Mouse (Mus musculus): Measurements from ENCODE around the gene 2900026A02Rik. TPM values are rescaled to one million over a fixed set of nuclear protein-coding genes. Genes with fewer than 3 reads are reported as not detected.
A peak's percentile ranks its signal among the peaks of the same experiment; 100 is the strongest.

The 2900026A02Rik gene
- polyA plus RNA-seq, 1 experiment from 2014 or later, result 1.2 TPM

DNA sequence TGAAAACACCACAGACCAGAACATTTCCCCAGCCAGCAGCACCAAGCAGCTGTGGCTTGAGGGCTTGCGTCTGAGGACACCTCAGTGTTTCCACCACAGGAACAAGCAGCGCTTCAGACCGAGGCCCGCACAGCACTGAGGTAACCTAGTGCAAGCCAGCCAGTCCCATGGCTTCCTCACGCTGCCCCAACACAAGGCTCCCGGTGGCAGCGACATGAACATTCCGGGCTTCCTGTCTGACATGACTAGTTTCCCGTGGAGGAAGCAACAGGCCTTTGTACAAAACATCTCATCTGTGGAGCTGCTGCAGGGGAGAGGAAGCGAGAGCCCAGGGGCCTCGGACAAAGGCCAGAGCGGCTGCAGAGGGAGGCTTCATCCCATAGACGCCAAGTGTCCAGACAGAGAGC lies 88.4 kb downstream of the 2900026A02Rik start:
- H3K4me3 ChIP-seq (ENCODE audit: low read depth, low read length), result no peak overlapping the region
- H3K9me3 ChIP-seq (ENCODE audit: control insufficient read depth, low read length), result no peaks in the 10 kb centered on the region
- H3K27me3 ChIP-seq (ENCODE audit: control insufficient read depth, insufficient read depth, low read length), result peaks cover 13% of the 10 kb centered on the region; the same call in 1 of the 2 replicates
- H3K9ac ChIP-seq (ENCODE audit: low read length), result peak overlapping the region; percentile 58
- DNase-seq (ENCODE audit: low spot score, missing footprints) (no peak), ATAC-seq (ENCODE audit: low FRiP score) (peak; percentile 26; the same call in 1 of the 2 replicates)
- H3K4me1 ChIP-seq (ENCODE audit: control insufficient read depth, insufficient read depth, low read length), result peaks cover 14% of the 10 kb centered on the region
- WGBS, result 37% methylated on average over 13 of the region's 13 CpGs
- H3K4me2 ChIP-seq, result no peak overlapping the region
- H3K27ac ChIP-seq (ENCODE audit: low read depth, low read length), result peak overlapping the region; percentile 64
- no peaks in the 10 kb centered on the region for H3K36me3 ChIP-seq (ENCODE audit: control insufficient read depth, insufficient read depth, low read length)

DNA sequence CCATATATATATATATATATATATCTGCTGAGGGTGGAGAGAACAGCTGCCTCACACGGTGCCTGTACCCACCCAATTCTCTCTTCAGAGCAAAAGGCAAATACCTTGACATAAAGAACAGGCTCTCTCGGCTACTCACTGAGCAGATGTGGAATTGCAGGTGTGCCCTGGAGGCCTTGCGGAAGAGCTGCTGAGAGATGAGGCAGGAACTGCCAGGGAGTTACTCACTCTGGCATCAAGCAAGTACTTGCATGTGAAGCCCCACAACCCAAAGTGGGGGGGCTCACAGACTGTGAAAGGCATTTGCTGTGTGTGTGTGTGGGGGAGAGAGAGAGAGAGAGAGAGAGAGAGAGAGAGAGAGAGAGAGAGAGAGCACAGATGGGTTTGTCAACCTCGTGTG lies 92.6 kb downstream of the 2900026A02Rik start:
- H3K9me3 ChIP-seq (ENCODE audit: control insufficient read depth, low read length), result no peaks in the 10 kb centered on the region
- H3K4me3 ChIP-seq (ENCODE audit: low read depth, low read length), result no peak overlapping the region
- H3K27me3 ChIP-seq (ENCODE audit: control insufficient read depth, insufficient read depth, low read length), result no peaks in the 10 kb centered on the region
- no peak overlapping the region for H3K9ac ChIP-seq (ENCODE audit: low read length)
- DNase-seq (ENCODE audit: low spot score, missing footprints) (no peak), ATAC-seq (ENCODE audit: low FRiP score) (no peak)
- H3K4me2 ChIP-seq, result no peak overlapping the region
- H3K27ac ChIP-seq (ENCODE audit: low read depth, low read length), result no peak overlapping the region
- peaks cover 10% of the 10 kb centered on the region for H3K4me1 ChIP-seq (ENCODE audit: control insufficient read depth, insufficient read depth, low read length)
- H3K36me3 ChIP-seq (ENCODE audit: control insufficient read depth, insufficient read depth, low read length), result no peaks in the 10 kb centered on the region
- 77% methylated on average over 4 of the region's 4 CpGs for WGBS

DNA sequence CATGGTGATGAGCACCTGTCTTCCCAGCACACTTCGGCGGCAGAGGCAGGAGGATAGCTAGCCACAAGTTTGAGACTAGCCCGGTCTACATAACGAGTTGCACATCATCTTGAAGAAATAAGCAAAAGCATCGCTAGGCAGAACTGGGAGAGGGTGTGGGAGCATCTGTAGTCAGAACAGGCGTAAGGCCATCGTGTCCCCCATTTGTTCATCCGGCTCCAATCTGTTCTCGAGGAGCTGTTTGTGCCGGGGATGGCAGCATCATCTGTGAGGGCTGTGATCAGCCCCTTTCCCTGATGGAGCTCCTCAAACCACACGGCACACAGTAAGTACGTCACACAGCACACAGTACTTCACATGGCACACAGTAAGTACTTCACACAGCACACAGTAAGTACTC lies 94.6 kb downstream of the 2900026A02Rik start:
- H3K27ac ChIP-seq (ENCODE audit: low read depth, low read length), result no peak overlapping the region
- DNase-seq (ENCODE audit: low spot score, missing footprints) (no peak), ATAC-seq (ENCODE audit: low FRiP score) (no peak)
- no peak overlapping the region for H3K4me2 ChIP-seq
- 0 out of 2 replicates have a peak, but pooled peaks cover 2% of the 10 kb centered on the region for H3K4me1 ChIP-seq (ENCODE audit: control insufficient read depth, insufficient read depth, low read length)
- H3K27me3 ChIP-seq (ENCODE audit: control insufficient read depth, insufficient read depth, low read length), result no peaks in the 10 kb centered on the region
- H3K9me3 ChIP-seq (ENCODE audit: control insufficient read depth, low read length), result no peaks in the 10 kb centered on the region
- H3K9ac ChIP-seq (ENCODE audit: low read length), result no peak overlapping the region
- H3K36me3 ChIP-seq (ENCODE audit: control insufficient read depth, insufficient read depth, low read length), result no peaks in the 10 kb centered on the region
- no peak overlapping the region for H3K4me3 ChIP-seq (ENCODE audit: low read depth, low read length)
- 94% methylated on average over 12 of the region's 12 CpGs for WGBS

DNA sequence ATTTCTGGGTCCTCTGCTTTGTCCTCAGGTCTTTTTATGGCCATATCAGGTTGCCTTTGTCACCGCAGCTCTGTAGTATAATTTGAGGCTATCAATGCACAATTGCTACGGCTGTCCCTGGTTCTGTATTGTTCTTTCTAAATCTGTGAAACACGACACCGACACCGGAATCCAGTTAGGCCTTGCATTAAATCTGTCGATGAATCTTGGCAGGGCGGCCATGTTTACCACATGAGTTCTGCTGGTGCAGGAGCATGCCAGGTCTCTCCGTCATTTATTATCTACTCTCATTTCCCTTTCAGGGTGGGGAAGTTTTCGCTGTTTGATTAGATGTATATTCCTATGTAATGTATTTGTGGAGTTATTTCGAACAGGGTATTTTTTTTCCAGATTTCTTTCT lies 97.3 kb downstream of the 2900026A02Rik start:
- H3K4me3 ChIP-seq (ENCODE audit: low read depth, low read length), result no peak overlapping the region
- no peak overlapping the region for H3K9ac ChIP-seq (ENCODE audit: low read length)
- H3K27me3 ChIP-seq (ENCODE audit: control insufficient read depth, insufficient read depth, low read length), result no peaks in the 10 kb centered on the region
- DNase-seq (ENCODE audit: low spot score, missing footprints) (no peak), ATAC-seq (ENCODE audit: low FRiP score) (no peak)
- H3K36me3 ChIP-seq (ENCODE audit: control insufficient read depth, insufficient read depth, low read length), result no peaks in the 10 kb centered on the region
- H3K4me2 ChIP-seq, result no peak overlapping the region
- no peak overlapping the region for H3K27ac ChIP-seq (ENCODE audit: low read depth, low read length)
- H3K9me3 ChIP-seq (ENCODE audit: control insufficient read depth, low read length), result no peaks in the 10 kb centered on the region
- H3K4me1 ChIP-seq (ENCODE audit: control insufficient read depth, insufficient read depth, low read length), result peaks cover 6% of the 10 kb centered on the region; the same call in 1 of the 2 replicates
- WGBS, result 81% methylated on average over 10 of the region's 10 CpGs

DNA sequence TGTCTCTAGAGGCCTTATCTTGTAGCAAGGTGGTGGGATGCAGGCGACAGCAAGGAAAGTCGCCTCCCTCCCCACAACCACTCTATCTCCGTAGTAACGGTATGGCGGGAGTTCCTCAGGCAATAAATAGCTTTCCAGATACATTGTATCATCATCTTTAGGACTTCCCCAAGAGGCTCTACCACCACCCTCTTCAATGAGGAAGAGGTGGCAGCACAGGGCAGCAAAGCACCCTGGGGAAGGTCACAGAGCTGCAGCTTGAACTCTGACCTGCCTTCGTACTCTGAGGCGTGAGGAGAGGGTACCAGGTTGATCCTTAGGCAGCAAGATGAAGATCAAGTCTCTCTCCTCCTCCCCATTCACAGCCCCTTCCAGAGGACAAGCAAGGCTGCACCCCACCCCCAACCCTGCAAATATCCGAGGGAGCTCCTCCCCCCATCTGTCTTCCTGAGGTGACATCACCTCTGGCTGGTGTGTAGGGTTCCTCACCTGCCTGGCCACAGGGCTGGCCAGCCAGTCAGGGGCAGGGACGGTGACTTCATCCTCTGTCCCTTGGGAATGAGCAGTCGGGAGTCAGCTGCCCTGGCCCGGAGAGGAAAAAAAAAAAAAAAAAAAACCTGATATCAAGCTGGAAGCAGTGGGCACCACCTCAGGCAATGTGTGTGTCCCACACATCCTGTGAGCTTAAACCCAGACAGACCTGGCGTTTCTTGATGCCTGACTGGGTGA lies 98.5 kb downstream of the 2900026A02Rik start:
- no peak overlapping the region for H3K27ac ChIP-seq (ENCODE audit: low read depth, low read length)

DNA sequence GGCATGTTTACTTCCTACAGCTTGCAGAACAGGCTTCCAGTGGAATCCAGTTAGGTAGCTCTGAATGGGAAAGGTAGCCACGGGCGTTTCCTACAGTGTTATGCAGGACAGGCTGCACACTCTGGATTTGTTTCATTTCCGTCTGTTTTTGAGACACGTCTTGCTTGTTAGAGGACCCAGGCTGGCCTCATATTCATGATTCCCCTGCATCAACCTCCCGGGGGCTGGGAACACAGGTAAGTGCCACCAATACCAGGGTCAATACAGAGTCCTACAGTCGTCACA lies 99.5 kb downstream of the 2900026A02Rik start:
- H3K4me1 ChIP-seq (ENCODE audit: control insufficient read depth, insufficient read depth, low read length), result peaks cover 6% of the 10 kb centered on the region; the same call in 1 of the 2 replicates
- WGBS, result 81% methylated on average over 6 of the region's 6 CpGs
- H3K27me3 ChIP-seq (ENCODE audit: control insufficient read depth, insufficient read depth, low read length), result no peaks in the 10 kb centered on the region
- DNase-seq (ENCODE audit: low spot score, missing footprints) (no peak), ATAC-seq (ENCODE audit: low FRiP score) (no peak)
- no peak overlapping the region for H3K27ac ChIP-seq (ENCODE audit: low read depth, low read length)
- H3K4me2 ChIP-seq, result no peak overlapping the region
- H3K9ac ChIP-seq (ENCODE audit: low read length), result 0 out of 2 replicates have a peak overlapping the region, but pooled peaks have one; percentile 12
- no peaks in the 10 kb centered on the region for H3K9me3 ChIP-seq (ENCODE audit: control insufficient read depth, low read length)
- no peak overlapping the region for H3K4me3 ChIP-seq (ENCODE audit: low read depth, low read length)
- H3K36me3 ChIP-seq (ENCODE audit: control insufficient read depth, insufficient read depth, low read length), result no peaks in the 10 kb centered on the region

More for the DNA sequence above, 98.5 kb downstream of the 2900026A02Rik start:
- no peak overlapping the region for H3K4me3 ChIP-seq (ENCODE audit: low read depth, low read length)
- H3K27me3 ChIP-seq (ENCODE audit: control insufficient read depth, insufficient read depth, low read length), result no peaks in the 10 kb centered on the region
- no peak overlapping the region for H3K4me2 ChIP-seq
- 56% methylated on average over 12 of the region's 12 CpGs for WGBS
- no peaks in the 10 kb centered on the region for H3K9me3 ChIP-seq (ENCODE audit: control insufficient read depth, low read length)
- H3K36me3 ChIP-seq (ENCODE audit: control insufficient read depth, insufficient read depth, low read length), result no peaks in the 10 kb centered on the region
- DNase-seq (ENCODE audit: low spot score, missing footprints) (no peak), ATAC-seq (ENCODE audit: low FRiP score) (no peak)
- peaks cover 6% of the 10 kb centered on the region; the same call in 1 of the 2 replicates for H3K4me1 ChIP-seq (ENCODE audit: control insufficient read depth, insufficient read depth, low read length)
- no peak overlapping the region for H3K9ac ChIP-seq (ENCODE audit: low read length)

DNA sequence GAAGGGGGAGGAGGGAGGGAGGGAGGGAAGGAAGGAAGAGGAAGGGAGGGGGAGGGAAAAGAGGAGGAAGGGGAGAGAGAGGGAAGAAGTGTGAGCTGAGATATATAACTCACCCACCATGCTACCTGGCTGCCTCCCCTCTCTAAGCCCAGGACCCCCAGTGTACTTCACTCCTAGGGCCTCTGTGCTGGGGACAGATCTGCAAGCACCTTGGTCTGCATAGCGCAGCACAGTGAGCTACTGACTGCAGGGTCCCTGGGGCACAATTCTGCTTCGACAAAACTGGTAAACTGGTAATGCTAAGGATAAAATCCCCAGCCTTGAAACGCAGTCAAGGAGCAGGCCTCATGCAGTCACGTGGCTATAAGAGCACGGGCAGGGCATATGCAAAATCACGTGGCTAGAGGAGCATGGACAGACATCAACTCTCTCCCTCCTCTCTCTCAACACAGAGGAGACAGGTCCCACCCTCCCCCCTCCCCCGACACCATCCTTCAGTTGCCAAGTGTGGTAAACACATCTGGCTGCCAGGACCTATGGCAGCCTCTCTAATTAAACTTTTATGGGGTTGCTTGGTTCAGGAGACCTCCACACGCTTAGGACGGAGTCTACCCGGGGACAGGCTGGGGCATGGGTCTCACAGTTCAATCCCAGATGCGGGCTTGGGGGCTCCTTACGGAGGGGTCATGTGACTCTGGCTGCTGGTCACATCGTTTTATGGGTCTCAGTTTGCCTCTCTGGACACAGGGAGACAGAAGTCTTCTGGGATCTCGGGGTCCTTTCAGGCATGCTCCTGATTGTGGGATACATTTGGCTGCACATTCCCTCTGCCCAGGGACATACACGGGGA lies 100.1 kb downstream of the 2900026A02Rik start:
- H3K36me3 ChIP-seq (ENCODE audit: control insufficient read depth, insufficient read depth, low read length), result no peaks in the 10 kb centered on the region
- no peak for ATAC-seq (ENCODE audit: low FRiP score)
- no peaks in the 10 kb centered on the region for H3K27me3 ChIP-seq (ENCODE audit: control insufficient read depth, insufficient read depth, low read length)
- no peak overlapping the region; the same call in 1 of the 2 replicates for H3K9ac ChIP-seq (ENCODE audit: low read length)
- H3K9me3 ChIP-seq (ENCODE audit: control insufficient read depth, low read length), result no peaks in the 10 kb centered on the region
- H3K4me2 ChIP-seq, result no peak overlapping the region
- H3K4me1 ChIP-seq (ENCODE audit: control insufficient read depth, insufficient read depth, low read length), result peaks cover 6% of the 10 kb centered on the region; the same call in 1 of the 2 replicates
- 50% methylated on average over 15 of the region's 15 CpGs for WGBS
- no peak overlapping the region for H3K4me3 ChIP-seq (ENCODE audit: low read depth, low read length)
- DNase-seq (ENCODE audit: low spot score, missing footprints), result no peak
- no peak overlapping the region for H3K27ac ChIP-seq (ENCODE audit: low read depth, low read length)

DNA sequence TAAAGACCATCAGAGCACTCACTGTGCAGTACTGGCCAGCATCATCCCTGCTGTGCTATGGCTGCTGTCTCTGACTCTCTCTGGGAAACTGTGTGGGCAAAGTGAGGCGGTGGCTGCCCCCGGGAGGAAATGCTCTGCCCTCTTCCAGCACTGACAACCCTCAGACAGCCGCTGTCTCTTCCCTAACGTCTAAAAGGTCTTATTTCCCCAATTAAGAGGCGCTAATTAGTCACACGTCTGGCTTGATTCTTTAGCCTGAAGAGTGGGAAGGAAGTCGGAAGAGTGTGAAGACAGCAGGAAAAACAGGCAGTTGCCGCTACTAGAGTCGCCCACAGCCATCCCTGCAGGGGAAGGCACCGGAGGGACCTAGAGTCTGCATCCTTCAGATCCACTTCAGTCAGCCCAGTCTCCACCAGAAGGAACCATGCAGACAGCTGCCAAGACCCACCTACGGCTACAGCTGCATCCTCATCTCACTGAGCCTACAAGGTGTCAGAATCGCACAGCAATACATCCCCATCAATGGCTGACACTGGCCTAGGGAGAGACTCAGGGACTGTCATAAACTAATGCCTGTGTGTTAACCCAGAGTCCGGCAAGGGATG lies 101.1 kb downstream of the 2900026A02Rik start:
- no peak overlapping the region for H3K4me3 ChIP-seq (ENCODE audit: low read depth, low read length)
- no peak for DNase-seq (ENCODE audit: low spot score, missing footprints)
- peaks cover 6% of the 10 kb centered on the region; the same call in 1 of the 2 replicates for H3K4me1 ChIP-seq (ENCODE audit: control insufficient read depth, insufficient read depth, low read length)
- no peaks in the 10 kb centered on the region for H3K9me3 ChIP-seq (ENCODE audit: control insufficient read depth, low read length)
- H3K27me3 ChIP-seq (ENCODE audit: control insufficient read depth, insufficient read depth, low read length), result no peaks in the 10 kb centered on the region
- no peak overlapping the region for H3K4me2 ChIP-seq
- no peak for ATAC-seq (ENCODE audit: low FRiP score)
- no peak overlapping the region for H3K9ac ChIP-seq (ENCODE audit: low read length)
- WGBS, result 55% methylated on average over 13 of the region's 13 CpGs
- no peak overlapping the region for H3K27ac ChIP-seq (ENCODE audit: low read depth, low read length)
- H3K36me3 ChIP-seq (ENCODE audit: control insufficient read depth, insufficient read depth, low read length), result no peaks in the 10 kb centered on the region

DNA sequence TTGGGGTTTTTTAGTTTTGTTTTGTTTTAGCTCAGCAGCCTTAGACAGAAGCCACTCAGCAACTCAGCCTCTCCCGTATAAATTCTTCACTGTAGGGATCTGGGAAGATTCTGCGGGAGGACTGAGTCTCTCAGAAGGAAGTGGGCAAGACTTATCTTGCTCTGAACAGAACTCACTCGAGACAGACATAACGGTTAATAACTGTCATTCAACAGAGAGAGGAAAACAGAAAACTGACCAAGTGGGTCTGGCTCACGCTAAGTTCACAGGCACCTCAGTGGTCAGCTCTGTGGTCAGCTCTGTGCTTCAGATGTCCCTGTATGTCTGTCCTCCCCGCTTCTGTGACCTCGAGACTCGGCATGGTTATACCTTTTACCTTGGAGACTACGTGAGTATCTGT lies 101.7 kb downstream of the 2900026A02Rik start:
- Histone ChIP-seq H3K9me3 (ENCODE audit: control insufficient read depth, low read length) (no peaks in the 10 kb centered on the region), H3K4me1 (ENCODE audit: control insufficient read depth, insufficient read depth, low read length) (peaks cover 6% of the 10 kb centered on the region; the same call in 1 of the 2 replicates), H3K9ac (ENCODE audit: low read length) (no peak overlapping the region), H3K4me2 (no peak overlapping the region), H3K4me3 (ENCODE audit: low read depth, low read length) (no peak overlapping the region), H3K36me3 (ENCODE audit: control insufficient read depth, insufficient read depth, low read length) (no peaks in the 10 kb centered on the region), H3K27me3 (ENCODE audit: control insufficient read depth, insufficient read depth, low read length) (no peaks in the 10 kb centered on the region), H3K27ac (ENCODE audit: low read depth, low read length) (no peak overlapping the region)
- 85% methylated on average over 9 of the region's 9 CpGs for WGBS
- ATAC-seq (ENCODE audit: low FRiP score) (no peak), DNase-seq (ENCODE audit: low spot score, missing footprints) (no peak)
